Mouse (Mus musculus) bone marrow macrophage, adult 2 months (primary cell): ENCODE measurements around the gene Surf6. TPM values are rescaled to one million over a fixed set of nuclear protein-coding genes. Genes with fewer than 3 reads are reported as not detected.

ENCODE experiments used
- H3K27ac ChIP-seq: 2 replicates; pipeline ENCODE4 v1.5.1; 2012; ENCODE audit warnings: low read depth, low read length; ENCODE audit not compliant: insufficient read depth
- H3K4me1 ChIP-seq: 2 replicates; pipeline ENCODE4 v1.6.1; 2012; ENCODE audit warnings: low read length; ENCODE audit not compliant: control insufficient read depth, insufficient read depth
- H3K4me3 ChIP-seq: 2 replicates; pipeline ENCODE4 v1.5.1; 2012; ENCODE audit warnings: mild to moderate bottlenecking, low read length, moderate library complexity; ENCODE audit not compliant: insufficient read depth
- CTCF ChIP-seq: IDR thresholded peaks from 2 replicates; pipeline ENCODE4 v1.5.1; 2012; ENCODE audit warnings: low read depth, mild to moderate bottlenecking, low read length, moderate library complexity
- POLR2A ChIP-seq: IDR thresholded peaks from 2 replicates; pipeline ENCODE4 v1.6.1; 2012; ENCODE audit warnings: mild to moderate bottlenecking, low read depth, low read length, borderline replicate concordance
- polyA plus RNA-seq: library from polyadenylated mRNA; stranded (reverse); fragments of >200 nt; gene quantifications from 2 replicates; pipeline ENCODE4 v1.2.4, GENCODE M21; 2012; ENCODE audit not compliant: missing spikeins, insufficient read depth, insufficient read length

Surf6 gene
- 30.9 and 32.0 TPM in 2 replicates for polyA plus RNA-seq

- Histone ChIP-seq H3K27ac (peak within 1 kb of the TSS; percentile 66), H3K4me3 (peak within 1 kb of the TSS; percentile 98), H3K4me1 (peaks cover 12% of the 10 kb centered on the region)
- TF ChIP-seq CTCF, result no peak
- no peak for TF ChIP-seq POLR2A
These were observed at the start of gene Surf6 for GRCm38 (mm10) chr2:26902467-26903220. TSS of gene Surf6 (minus strand) at chr2:26902879.

- H3K27ac ChIP-seq, result no peak overlapping the region
- no peak overlapping the region for H3K4me3 ChIP-seq
- peaks cover 14% of the 10 kb centered on the region for H3K4me1 ChIP-seq
- TF ChIP-seq POLR2A, result no peak
- TF ChIP-seq CTCF, result no peak
These were observed 49.5 kb upstream of the Surf6 start for GRCm38 (mm10) chr2:26952193-26952592.

DNA sequence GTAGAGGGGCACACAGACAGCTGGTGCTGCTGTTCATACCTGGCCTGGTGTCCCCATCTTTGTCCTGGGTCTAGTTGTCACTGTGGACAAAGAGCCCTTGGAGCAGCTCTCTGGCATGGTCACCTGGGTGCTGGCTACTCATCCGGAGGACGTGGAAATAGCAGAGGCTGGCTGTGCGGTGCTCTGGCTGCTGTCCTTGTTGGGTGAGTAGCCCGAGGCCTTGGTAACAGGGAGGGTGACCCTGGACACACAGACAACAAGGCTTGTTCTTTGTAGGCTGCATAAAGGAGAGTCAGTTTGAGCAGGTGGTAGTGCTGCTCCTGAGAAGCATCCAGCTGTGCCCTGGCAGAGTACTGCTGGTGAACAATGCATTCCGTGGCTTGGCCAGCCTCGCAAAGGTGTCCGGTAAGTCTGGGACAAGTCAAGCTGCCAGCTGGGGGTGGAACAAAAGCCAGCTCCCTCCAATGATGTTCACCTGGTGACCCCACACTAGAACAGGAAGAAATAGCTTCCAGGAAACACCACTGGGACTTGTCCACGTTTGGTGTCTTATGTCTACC, 48.7 kb upstream of the Surf6 start:
- H3K4me1 ChIP-seq, result peaks cover 14% of the 10 kb centered on the region
- H3K27ac ChIP-seq, result no peak overlapping the region
- TF ChIP-seq POLR2A, result no peak
- TF ChIP-seq CTCF, result no peak
- no peak overlapping the region for H3K4me3 ChIP-seq

DNA sequence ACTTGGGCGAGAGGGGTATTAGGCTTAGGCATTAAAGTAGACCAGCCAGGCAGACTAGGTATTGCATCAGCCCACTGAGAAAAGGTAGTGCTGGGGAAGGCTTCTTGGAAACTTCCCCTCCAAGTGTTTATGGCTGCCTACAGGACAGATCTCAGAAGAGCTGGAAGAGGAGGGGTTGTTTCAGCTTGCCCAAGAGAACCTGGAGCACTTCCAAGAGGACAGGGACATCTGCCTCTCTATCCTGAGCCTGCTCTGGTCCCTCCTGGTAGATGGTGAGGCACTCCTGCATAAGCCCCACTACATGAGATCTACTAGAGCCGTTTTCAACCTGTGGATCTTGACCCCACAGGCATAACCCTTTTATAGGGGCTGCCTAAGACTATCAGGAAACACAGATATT, 47.7 kb upstream of the Surf6 start:
- no peak overlapping the region for H3K4me3 ChIP-seq
- no peak overlapping the region for H3K27ac ChIP-seq
- peaks cover 12% of the 10 kb centered on the region for H3K4me1 ChIP-seq
- no peak for TF ChIP-seq POLR2A

GRCm38 (mm10) chr2:26943253-26943652, 40.6 kb upstream of the Surf6 start:
- TF ChIP-seq CTCF, result no peak
- no peak overlapping the region for H3K4me3 ChIP-seq
- H3K27ac ChIP-seq, result no peak overlapping the region
- peaks cover 9% of the 10 kb centered on the region for H3K4me1 ChIP-seq

DNA sequence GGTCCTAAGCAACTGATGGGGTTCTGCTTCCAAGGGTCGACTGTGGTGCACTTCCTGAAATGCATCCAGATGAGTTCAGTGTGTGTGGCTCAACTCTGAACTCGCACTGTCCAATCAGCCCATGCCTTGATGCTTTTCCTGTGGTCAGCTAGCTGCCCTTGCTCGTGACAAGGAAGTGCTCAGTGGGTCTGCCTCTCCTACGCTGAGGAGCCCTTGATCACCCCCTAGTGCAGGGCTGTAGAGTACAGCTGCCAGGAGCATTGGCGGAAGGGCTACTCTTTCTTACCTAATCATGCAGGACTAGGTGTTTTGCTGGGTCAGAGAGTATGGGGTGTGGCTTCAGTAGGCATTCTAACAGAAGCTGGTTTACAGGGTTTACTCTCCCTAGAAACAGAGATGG, 38.9 kb upstream of the Surf6 start:
- Histone ChIP-seq H3K4me3 (0 out of 2 replicates have a peak overlapping the region, but pooled peaks have one; percentile 6), H3K27ac (peak overlapping the region; percentile 42), H3K4me1 (peaks cover 9% of the 10 kb centered on the region)
- TF ChIP-seq POLR2A (no peak), CTCF (0 out of 2 replicates have a peak, but pooled peaks have one; percentile 24)

DNA sequence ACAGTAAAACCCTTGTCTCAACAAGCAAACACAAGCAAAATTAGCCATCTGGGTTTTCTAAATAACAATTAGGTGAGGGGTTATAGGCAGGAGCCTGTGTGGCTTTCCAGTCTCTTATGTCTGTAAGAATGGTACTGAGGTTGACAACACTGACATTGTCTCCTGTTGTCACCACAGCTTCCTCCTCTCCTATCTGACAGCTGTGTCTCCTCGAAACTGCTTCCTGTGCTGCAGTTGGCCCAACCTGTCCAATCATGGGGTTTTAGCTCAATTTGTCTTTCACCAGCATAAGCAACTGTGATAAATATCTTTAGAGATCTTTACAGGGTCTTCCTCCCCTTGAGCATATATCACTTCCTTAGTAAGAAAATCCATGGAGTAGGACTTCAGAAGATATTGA, 33.7 kb upstream of the Surf6 start:
- no peak for TF ChIP-seq CTCF
- no peak for TF ChIP-seq POLR2A
- Histone ChIP-seq H3K27ac (no peak overlapping the region), H3K4me1 (peaks cover 33% of the 10 kb centered on the region), H3K4me3 (no peak overlapping the region)

GRCm38 (mm10) chr2:26935286-26935685, 32.6 kb upstream of the Surf6 start:
- no peak overlapping the region for H3K4me3 ChIP-seq
- H3K4me1 ChIP-seq, result peaks cover 36% of the 10 kb centered on the region
- TF ChIP-seq POLR2A, result no peak
- TF ChIP-seq CTCF, result no peak
- H3K27ac ChIP-seq, result no peak overlapping the region

- TF ChIP-seq CTCF, result no peak
- peak; percentile 68; the same call in 1 of the 2 replicates for TF ChIP-seq POLR2A
- H3K4me3 ChIP-seq, result peak within 1 kb of the TSS; percentile 98
- peaks cover 48% of the 10 kb centered on the region for H3K4me1 ChIP-seq
- H3K27ac ChIP-seq, result peak within 1 kb of the TSS; percentile 78
These were observed 30.8 kb upstream of the Surf6 start, which contains the start of the genes Surf4 and Stkld1 for GRCm38 (mm10) chr2:26933304-26934055. TSS of gene Surf4 (minus strand) at chr2:26933928. TSS of gene Stkld1 (plus strand) at chr2:26934047.
